ENCODE assay signal across 17 mouse cellular contexts in genomic region chr13:29550886-29551285, GRCm38 (mm10).
DNase-seq lines count a peak whose midpoint lies in the region; ATAC-seq and TF ChIP-seq lines count a peak whose summit lies in the region.
"Had no signal": no experiment of that assay in that cellular context is flagged by ENCODE, and none has a peak within 500 bp of the region (broad histone marks: within the 10 kb centered on the region; RNA-seq: fewer than 3 reads in every experiment).

No protein-coding gene starts in this region.

- no peak overlapping the region for H3K4me3 ChIP-seq in heart, embryonic 11.5 days (ENCODE audit: low read depth, low read length)
- H3K4me3 ChIP-seq in left cerebral cortex, adult 2 months, result no peak overlapping the region
- H3K4me3 ChIP-seq: limb, embryonic 15.5 days; midbrain, embryonic 13.5 days; neural tube, embryonic 12.5 days had no signal

- ATAC-seq in heart, embryonic 11.5 days (replicated peaks; ENCODE audit: insufficient number of reproducible peaks, low FRiP score, low TSS enrichment), result no peak
- ATAC-seq: midbrain, embryonic 13.5 days had no signal

- intact Hi-C loops in heart, postnatal 10 days (cut with DNase I), result no loop called here
- intact Hi-C loops in left cerebral cortex, adult 2 months (cut with DNase I), result loop anchor here (5.0 kb wide), 1 partner anchor 49 kb away; no protein-coding TSS in a partner anchor

- DNase-seq in heart, postnatal 10 days, result no peak
- no peak for DNase-seq in left cerebral cortex, adult 2 months (ENCODE audit: extremely low spot score in 1 of 2, low spot score in 2 of 2)
- no peak for DNase-seq in left cerebral cortex, adult 8-10 months (ENCODE audit: low spot score in 2 of 2)
- peak; percentile 73 for DNase-seq in adipocyte (ENCODE audit: low spot score)
- DNase-seq in kidney, adult 18-20 months, result no peak
- DNase-seq in cerebellum, adult 11-12 months, result no peak
- DNase-seq: adrenal gland, postnatal 36 days; cerebellum, adult 2 months; gastrocnemius, postnatal 10 days; lung, postnatal 10 days; right cerebral cortex, postnatal 4 days; thymus, adult 2 months had no signal

- H3K36me3 ChIP-seq in heart, embryonic 11.5 days (ENCODE audit: control insufficient read depth, insufficient read depth, low read length), result no peaks in the 10 kb centered on the region
- H3K36me3 ChIP-seq: limb, embryonic 15.5 days; midbrain, embryonic 13.5 days; neural tube, embryonic 12.5 days had no signal

- no peaks in the 10 kb centered on the region; the same call in 1 of the 2 replicates for H3K4me1 ChIP-seq in heart, embryonic 11.5 days (ENCODE audit: control insufficient read depth, insufficient read depth, low read length)
- H3K4me1 ChIP-seq: midbrain, embryonic 13.5 days had no signal

- H3K4me2 ChIP-seq in heart, embryonic 11.5 days, result no peak overlapping the region
- H3K4me2 ChIP-seq: hindbrain, embryonic 14.5 days; limb, embryonic 15.5 days; midbrain, embryonic 13.5 days; neural tube, embryonic 12.5 days had no signal

- 73% methylated on average over 1 of the region's 1 CpGs for WGBS in heart, embryonic 11.5 days (ENCODE audit: insufficient replicate concordance)

- H3K9me3 ChIP-seq in heart, embryonic 11.5 days (replicated peaks; ENCODE audit: control insufficient read depth, low read length), result no peaks in the 10 kb centered on the region
- H3K9me3 ChIP-seq: limb, embryonic 15.5 days; midbrain, embryonic 13.5 days; neural tube, embryonic 12.5 days had no signal

- H3K27ac ChIP-seq in heart, embryonic 11.5 days (ENCODE audit: low read depth, low read length), result 0 out of 2 replicates have a peak overlapping the region, but pooled peaks have one; percentile 54
- 0 out of 2 replicates have a peak overlapping the region, but pooled peaks have one; percentile 11 for H3K27ac ChIP-seq in left cerebral cortex, adult 2 months
- H3K27ac ChIP-seq: hindbrain, embryonic 14.5 days; limb, embryonic 15.5 days; midbrain, embryonic 13.5 days; neural tube, embryonic 12.5 days had no signal

- no peak overlapping the region for H3K9ac ChIP-seq in heart, embryonic 11.5 days (ENCODE audit: low read depth, low read length)
- H3K9ac ChIP-seq: hindbrain, embryonic 14.5 days; limb, embryonic 15.5 days; midbrain, embryonic 13.5 days; neural tube, embryonic 12.5 days had no signal

- H3K27me3 ChIP-seq in heart, embryonic 11.5 days (ENCODE audit: control insufficient read depth, insufficient read depth, low read length), result no peaks in the 10 kb centered on the region
- H3K27me3 ChIP-seq: limb, embryonic 15.5 days; midbrain, embryonic 13.5 days; neural tube, embryonic 12.5 days had no signal

- no peak for TF ChIP-seq CTCF in left cerebral cortex, adult 2 months (IDR thresholded peaks at IDR 0.05)
